Mouse (Mus musculus) cerebellum, postnatal 36 days (tissue): ENCODE measurements around the gene Nkx3-2.

ENCODE experiments used
- DNase-seq, 2 experiments: peaks; one replicate each; pipeline ENCODE4 v3.0.0; 2021 to 2022; ENCODE audit warnings: mixed read lengths in 2 of 2

Gene Nkx3-2

DNA sequence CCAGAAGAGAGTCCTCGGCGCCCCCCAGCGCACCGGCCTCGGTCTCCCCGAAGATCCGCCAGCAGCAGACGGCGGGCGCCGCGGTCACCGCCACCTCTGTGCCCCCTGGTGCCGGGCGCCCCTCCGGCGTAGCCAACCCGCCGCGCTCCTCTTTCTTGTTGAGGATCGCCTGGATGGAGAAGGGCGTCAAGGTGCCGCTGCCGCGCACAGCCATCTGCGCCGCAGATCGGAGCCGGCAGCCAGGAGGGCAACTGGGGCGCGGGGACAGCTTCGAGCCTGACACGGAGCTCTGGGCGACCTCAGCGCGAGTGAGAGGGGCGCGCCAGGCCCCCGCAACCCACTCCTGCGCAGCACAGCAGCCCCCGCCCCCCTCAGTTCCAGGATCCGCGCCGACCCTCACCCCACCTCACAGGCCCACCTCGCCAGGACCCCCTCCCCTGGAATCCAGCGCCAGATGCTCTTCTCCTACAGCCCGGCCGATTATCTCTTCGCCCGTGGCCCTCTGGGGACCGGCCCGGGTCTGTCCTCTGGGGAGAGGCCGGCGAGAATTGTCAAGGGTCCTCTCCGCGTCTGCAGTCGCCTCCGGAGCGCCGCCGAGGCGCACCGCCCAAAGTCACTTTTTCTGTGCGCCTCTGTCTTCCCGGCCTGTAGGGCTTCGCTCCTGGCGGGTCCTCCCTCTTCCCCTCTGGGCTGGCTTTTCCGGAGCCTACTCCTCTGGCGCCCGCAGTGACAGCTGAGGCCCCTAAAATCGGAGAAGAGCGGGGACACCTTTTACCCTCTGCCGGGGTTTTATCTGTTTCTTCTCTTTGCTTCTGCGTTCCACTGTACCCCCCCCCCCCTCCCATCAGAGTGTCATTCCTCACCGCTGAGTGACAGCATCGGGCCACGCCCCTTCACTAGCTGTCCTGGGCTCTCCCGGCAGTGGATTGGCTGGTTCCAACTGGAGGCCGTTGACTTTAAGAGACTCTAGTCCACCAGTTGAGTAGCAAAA, at the start of gene Nkx3-2:
TSS of gene Nkx3-2 (minus strand) at position 771 of the 991 bp plus-strand sequence.
- no peak for DNase-seq

DNA sequence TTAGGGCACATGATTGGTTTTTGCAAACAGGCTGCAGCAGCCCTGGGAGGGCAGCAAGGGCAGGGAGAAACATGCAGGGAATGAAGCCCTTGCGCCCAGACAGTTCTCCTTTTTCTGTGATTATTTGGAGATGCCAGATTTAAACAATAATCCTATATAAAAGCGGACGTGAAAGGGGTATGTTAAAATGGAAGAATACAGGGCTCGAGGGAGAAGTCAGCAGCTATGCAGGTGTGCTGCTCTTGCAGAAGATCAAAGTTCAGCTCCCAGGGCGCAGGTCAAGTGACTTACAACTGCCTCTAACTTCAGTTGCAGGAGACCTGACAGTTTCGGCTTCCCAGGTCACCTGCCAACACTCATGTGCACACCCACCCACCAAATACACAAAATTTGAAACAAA, 48.2 kb upstream of the Nkx3-2 start:
- no peak for DNase-seq

DNA sequence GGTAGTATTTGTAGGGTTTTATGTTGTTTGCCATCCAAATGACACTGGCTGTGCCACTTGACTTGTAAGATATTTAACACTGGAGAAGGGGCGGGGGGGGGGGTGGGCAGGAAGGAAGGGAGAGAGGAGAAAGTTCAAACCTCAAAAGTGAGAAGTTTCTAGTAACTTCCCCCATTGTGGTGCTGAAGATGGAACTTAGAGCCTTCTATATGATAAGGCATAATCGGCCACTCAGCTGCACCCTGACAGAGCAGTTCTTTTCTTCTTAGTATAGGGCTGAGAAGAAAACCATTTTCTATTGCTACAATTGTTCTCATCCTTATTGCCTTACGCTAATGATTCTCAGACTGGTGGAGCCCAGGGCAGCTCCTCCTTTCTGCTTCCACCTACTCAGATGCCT, 47.0 kb upstream of the Nkx3-2 start:
- DNase-seq: no peak

DNA sequence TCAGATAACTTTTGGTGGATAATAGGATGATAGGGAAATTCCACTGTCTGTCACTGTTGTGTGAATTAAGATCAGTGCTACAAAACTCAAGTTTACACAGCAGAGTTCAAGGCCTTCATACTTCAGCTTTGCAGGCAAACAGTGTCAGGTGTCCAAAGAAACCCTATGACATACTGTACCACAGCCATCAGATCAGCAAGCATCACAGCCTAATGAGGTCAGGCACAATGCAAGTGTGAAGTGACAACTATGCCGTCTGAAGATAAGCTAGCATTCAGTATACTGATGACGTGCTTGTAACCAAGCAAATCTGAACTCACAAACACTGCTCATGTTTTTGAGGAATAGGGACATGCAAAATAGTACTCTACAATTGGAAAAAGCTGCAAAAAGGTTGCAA, 43.1 kb upstream of the Nkx3-2 start:
- no peak for DNase-seq

DNA sequence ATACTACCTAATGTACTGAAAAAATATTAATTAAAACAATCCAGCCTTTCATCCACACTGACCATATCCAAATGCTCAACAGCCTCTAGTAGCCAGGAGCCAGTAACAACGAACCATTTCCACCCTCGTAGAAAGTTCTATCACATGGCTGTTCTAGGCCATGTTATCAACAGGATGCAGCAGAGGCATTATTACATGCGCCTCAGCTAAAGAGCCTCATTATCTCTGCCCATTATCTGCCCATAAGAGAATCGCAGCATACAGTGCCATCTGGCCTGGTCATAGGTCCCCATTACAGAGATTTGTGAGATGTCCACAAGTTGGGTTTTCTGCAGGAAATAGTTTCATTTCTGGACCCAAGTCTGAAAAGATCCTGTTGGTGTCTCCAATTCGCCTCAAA, 41.9 kb upstream of the Nkx3-2 start:
- no peak for DNase-seq

DNA sequence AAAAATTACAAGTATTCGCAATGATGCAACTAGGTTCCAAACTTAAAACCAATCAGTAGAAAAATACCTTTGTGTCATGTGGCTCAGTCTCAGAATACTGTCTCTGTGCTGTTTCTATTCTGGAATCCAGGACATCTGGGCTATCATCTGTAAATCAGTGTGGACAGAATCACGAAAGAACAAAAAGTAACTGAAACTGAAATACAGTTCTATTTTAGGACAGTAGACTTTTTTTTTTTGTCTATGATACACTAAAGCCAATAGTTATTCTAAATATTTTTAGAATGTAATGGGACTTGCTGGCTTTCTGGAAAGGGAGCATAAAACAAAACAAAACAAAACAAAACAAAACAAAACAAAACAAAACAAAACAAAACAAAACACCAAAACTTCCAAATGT, 40.8 kb upstream of the Nkx3-2 start:
- DNase-seq: no peak

DNA sequence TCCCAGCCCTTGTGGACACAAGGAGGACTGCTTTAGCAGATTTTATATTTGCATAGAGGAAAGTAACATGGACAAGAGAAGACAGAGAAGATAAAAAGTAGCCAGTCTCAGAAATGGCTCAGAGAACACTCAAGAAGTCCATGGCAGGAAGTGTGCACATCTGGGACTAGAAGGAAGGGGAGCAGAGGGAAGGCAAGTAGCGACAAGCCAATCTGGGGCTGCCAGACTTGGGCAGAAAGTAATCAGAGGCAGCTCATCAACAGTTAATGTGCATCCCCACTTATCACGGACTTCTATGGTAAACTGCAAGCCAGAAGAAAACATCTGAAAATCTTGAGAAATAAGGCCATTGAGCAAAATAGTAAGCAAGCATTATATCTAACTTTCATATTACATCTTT, 40.3 kb upstream of the Nkx3-2 start:
- no peak for DNase-seq

DNA sequence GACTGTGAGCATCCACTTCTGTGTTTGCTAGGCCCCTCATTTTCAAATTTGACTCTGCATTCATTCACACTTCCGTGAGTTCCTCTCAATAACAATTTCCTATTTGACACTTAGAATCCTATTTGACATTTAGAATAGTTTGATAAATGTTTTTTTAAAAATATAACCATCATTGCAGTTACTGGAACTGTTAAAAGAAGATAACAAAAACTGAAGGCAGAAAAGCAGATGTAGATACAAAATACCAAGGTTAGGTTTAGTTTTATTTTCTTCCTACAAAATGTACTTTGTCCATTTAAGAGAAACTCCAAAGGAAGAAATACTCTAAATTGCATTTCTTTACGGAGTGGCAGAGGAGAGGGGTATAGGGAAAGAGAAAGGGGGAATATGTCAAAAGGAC, 37.3 kb upstream of the Nkx3-2 start:
- no peak for DNase-seq

DNA sequence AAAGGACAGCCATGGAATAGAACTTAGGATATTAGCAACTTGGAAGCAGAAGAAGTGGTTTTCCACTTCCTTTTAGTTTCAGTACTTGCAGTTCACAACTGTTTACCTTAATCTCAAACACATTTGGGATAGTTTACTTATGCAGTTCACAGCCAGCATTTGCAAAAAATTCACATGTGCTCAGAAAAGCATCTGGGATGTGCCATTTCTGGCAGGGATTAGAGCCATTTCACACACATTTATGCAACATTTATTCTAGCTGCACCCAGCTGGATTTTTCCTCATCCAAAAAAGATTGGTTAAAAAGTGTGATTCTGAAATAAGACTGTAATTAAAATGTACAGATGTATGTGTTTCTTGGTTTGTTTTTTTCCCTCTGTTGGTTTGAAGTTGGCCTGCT, 30.1 kb upstream of the Nkx3-2 start:
- no peak for DNase-seq

DNA sequence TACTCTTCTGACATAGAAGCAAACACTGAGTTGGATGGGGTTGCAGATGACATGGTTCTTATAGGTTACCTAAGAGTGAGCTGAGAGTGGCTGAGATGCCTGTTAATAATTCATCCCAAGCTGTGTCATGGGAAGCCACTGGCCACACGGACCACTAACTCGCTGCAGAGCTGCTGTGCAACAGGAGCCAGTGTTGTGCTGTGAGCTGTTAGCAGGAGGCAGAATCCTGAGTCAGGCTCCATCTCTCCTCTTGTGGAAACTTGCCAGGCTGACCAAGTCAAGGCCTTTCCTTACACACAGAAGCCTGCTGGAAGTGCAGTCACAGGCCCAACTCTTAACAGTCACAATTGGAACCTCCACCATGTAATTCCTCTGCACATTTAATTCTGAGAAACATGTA, 26.2 kb upstream of the Nkx3-2 start:
- DNase-seq: no peak

DNA sequence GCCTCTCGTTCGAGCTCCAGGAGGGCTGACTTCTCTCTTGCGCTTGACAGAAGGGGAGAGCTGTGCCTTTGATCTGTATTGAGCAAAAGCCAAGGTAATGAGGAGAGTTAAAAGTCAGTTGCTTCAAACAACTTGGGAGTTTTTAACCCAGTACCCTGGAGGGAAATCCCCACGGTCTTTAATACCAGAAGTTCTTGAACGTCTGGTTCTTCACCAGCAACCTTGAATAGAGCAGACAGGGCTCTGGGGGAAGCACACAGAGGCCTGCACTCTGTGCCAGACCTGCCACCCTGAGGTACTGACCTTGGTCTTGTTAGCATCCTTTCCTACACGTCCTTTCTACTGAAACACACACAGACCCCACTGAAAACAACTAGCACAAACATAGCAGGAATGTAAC, 24.6 kb upstream of the Nkx3-2 start:
- DNase-seq: no peak

DNA sequence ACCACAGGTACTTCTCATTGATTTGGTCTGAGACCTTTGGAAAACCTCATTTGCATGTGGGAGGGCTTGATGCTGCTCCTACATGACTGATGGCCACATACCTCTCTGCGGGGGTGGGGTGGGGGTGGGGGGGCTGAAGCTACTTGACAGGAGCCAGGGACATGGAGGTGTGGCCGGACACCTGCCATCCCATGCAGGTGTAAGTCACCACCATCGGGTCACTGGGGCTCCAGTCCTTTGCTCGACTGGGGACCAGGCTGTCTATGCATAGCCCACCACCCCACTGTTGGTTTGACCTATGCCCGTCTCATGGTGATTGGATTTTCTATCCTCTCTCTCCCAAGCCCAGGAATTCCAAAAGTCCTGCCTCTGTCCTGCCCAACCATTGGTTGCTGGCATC, 17.6 kb upstream of the Nkx3-2 start:
- no peak for DNase-seq

DNA sequence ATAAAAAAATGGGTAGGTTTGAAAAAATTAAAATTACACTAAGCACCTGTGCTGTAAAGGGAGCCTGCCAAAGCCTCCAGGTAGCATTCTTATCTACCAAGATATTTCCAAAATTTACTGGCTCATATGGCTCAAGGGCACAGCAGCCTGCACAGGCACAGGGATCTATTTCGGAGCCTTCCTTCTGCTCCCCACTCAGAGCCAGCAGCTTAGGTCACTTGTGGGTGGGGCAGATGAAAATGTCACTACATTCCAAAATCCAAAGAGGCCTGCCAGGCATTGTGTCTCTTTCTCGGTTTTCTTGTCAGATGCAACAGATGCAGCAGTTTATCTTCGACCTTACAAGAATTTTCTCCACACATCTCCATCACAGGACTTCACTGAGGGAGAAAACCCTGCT, 15.7 kb upstream of the Nkx3-2 start:
- DNase-seq: peak; percentile 50 to 52

DNA sequence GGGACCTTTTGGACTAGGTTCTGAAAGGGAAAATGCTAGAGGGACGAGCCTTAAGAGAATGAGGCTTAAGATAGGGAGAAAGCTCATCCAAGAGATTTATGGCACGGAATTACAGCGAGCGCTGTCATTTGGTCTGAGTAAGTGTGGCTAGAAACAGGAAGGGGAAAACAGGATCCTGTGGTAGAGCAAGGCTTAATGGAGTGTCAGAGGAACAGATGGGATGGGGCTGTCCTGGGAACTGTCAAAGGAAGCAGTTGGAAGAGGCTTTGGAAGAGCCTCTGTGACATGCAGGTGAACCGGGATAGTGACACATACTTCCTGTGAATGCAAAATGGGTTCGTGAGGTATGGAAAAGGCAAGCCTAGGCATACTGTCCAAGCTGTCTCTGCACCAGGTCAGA, 11.4 kb upstream of the Nkx3-2 start:
- no peak for DNase-seq

DNA sequence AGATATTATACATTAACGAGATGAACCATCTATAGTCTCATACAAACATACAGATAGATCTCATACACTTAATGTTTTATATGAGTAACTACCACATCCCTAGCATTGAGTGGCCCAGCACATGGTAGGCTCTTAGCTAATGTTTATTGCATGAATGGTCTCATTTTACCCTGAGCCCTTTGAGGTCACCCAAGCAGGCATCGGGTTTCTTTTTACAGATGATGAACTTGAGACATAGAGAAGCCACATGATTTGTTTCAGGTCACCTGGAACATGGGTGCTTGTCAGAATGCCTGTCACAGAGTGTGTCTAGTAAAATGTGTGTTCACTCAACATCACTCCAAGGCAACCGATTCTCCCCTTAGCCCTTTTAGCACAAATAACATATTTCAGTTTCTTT, 11.0 kb upstream of the Nkx3-2 start:
- no peak for DNase-seq

DNA sequence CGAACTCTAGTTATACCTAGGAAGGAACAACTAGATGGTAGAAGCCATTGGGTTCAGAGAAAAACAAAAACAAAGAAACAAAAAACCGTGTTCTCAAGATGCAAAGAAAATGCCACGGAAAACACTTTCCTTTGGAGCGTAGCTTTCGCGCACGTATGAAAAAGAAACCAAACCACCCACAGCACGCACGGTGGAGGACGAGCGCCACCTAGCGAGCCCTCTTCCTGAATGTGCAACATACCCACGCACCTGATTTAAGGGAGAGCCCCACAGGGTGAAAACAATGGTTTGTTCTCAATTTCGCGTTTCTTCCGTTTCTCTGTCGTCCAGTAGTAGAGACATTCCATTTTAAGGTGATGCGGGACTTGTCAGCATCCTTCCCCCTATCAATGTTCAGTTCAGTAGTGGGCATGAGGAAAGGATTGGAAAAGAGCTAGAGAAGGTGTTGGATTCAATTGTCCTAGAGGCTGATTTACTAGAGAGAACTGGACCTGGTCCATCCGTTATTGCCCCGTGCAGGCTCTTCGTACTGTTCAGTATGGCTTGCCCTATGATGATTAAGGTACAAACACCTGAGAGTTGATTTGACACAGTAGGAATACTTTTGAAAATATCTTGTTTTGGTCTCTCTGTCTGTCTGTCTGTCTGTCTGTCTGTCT, 4.2 kb upstream of the Nkx3-2 start:
- peak; percentile 88 to 92 for DNase-seq

DNA sequence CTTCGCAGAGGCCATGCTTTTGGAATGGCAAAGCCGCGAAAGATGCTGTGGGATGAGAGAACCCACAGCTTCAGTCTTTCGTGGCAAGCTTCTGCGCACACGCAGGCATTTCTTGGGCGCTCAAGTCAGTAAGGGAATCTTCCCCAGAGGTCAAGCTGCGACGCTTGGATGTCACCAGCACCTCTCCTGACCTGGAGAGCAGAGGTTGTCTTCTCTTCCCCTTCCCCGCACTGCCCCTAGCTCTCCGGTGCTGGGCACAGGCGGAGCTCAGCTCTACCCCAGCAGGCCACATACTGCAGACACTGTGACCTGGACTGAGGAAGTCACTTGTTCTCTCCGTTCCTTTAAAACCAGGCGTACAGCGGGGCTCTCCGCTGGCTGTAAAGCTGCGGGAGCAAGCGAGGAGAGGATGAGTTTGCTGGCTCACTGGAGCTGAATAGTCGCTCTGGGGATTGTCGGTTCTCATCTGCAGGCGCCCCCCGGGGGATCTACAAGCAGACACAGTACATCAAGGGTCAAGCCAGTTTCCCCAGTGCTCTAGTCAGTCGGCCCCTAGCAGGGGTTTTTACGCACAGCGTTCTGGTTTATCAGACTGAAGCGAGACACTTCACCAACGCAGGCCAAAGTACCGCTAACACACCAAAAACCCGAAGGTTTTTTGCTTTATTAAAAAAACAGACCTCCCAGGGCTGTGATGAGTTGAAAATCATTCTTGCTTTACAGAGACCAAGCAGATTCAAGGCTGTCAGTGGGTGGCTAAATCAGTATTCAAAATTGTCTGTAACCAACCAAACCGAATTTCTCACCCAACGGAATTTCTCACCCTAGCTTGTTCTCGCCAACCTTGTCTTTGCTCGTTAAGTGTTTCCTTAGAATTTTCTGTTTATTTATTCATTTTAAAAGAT, 3.2 kb upstream of the Nkx3-2 start:
- peak in 1 of 2 experiments; percentile 29 for DNase-seq

DNA sequence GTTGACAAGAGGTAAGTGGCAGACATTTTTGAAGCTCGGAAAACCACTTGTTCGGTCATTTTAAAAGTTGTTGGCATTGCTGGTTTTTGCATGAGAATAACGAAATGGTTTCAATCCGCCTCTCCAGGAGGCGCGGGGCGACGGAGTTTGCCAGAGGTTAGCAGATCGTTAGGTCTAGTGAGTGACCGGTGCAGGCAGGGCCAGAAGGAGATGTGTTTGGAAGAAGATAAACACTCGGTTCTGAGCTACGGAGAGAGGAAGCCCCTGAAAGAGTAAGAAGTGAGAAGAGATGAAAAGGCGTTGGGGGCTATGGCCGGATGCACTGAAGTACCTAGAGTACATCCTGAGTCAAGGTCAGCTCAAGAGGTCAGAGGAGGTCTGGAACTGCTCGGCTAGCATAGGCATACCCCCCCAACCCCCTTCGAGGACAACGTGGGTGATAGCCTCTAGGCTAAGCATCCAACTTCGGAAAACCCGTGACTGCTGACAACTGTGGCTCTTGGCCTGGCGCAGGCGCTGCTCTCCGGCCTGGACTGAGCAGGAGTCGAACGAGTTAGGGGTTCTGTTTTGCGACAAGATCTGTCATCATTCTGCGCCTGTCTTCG, 2.2 kb upstream of the Nkx3-2 start:
- DNase-seq: no peak

DNA sequence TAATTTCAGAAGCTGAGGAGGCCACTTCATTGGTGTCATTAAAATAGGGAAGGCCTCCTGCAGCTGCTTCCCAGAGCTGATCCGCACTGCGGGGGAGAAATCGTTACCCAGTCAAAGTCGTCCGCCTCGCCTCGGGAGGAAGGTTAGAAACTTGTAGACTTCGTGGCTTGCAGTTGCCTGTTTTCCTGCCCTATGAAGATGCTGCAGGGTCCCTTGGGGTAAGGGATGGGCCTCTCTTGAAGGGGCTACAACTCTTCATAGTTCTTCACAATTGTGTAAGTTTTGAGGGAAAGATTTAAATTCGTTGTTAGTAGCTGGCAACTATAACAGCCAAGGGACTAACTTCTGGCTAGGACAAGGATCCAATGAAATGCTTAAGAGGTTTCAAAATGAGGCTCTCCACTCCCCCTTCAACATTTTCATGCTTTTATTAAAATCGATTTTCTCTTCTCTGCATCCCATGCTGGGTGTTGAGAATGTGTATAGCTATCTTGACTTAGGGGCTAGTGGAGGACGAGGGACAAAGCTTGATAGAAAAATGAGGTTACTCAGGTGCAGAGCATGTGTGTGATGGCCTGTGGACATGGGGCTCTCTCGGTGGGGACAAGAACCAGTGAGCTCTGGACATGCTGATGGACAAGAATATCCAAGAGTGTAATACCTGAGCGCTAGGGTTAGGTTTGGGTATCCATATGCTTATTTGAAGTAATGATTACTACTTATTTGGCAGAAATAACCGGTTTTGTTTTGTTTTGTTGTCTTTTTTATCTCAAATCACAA, 1.5 kb upstream of the Nkx3-2 start:
- DNase-seq: no peak

DNA sequence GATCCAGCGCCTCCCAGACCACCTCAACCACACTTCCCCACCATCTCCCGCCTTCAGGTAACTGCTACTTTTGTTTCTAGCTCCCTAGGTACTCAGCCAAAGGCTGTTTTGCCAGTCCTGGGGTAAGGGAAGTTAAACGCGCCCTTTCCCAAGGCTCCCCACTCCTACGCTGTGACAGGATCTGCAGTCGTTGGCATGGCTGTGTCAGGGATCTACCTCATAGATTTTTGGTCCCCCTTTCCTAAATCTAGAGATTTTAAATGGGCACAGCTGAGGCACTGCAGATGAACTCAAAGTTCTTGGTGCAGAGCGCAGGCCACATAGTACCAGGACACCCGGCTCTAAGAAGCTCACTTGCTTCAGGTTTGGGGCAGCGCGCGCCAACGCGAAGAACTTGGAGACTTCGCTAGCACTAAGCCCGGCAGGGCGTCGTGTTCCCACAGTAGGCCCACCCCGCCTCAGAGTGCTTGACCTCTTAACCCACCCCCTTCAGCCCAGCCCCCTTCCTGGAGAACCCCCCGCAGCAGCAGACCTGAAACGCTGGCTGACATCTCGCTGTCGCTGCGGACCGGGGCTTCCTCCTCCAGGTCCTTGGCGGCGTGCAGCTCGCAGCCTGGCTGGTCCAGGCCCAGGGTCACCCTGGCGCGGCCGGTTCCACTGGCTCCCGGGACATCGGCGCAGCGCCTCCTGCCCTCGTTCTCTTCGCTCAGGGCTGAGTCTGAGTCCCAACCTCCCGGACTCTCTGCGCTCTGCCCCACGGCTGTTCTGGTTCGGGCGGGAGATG, 1.2 kb downstream of the Nkx3-2 start:
- no peak for DNase-seq
